Mouse (Mus musculus) lung, adult 2 months (tissue): ENCODE measurements at regions not wholly inside any gene's neighbourhood (a gene's known extent, or its start where the extent isn't known, plus 50 kb on each side); places are given as distances from the start of the nearest gene placed in this dataset.

Source experiments
- DNase-seq: peaks from one replicate; pipeline ENCODE4 v3.0.0; 2022
- H3K4me1 ChIP-seq: fragments of 200-500 bp; 2 replicates; pipeline ENCODE4 v1.6.1; 2011; ENCODE audit warnings: low read length; ENCODE audit not compliant: control insufficient read depth, insufficient read depth
- H3K4me3 ChIP-seq: fragments of 200-500 bp; replicated peaks from 2 replicates; pipeline ENCODE3; 2011; ENCODE audit warnings: low read depth, mild to moderate bottlenecking, control low read depth, low read length; ENCODE audit errors: extremely low read depth
- CTCF ChIP-seq: fragments of 200-500 bp; IDR thresholded peaks from 2 replicates; pipeline ENCODE4 v1.5.1; 2011; ENCODE audit warnings: mild to moderate bottlenecking, low read length, control low read depth; ENCODE audit not compliant: insufficient read depth
- POLR2A ChIP-seq: fragments of 200-500 bp; IDR thresholded peaks from 2 replicates; pipeline ENCODE4 v1.6.1; 2011; ENCODE audit warnings: low read depth, mild to moderate bottlenecking, control low read depth, low read length, borderline replicate concordance; ENCODE audit errors: extremely low read depth
- WGBS: fragments of 180-500 bp; shearing (Covaris S2); methylation state at CpG from one replicate; pipeline ENCODE4 v1.1.7; 2018; 5-methylcytosine and 5-hydroxymethylcytosine counted together

DNA sequence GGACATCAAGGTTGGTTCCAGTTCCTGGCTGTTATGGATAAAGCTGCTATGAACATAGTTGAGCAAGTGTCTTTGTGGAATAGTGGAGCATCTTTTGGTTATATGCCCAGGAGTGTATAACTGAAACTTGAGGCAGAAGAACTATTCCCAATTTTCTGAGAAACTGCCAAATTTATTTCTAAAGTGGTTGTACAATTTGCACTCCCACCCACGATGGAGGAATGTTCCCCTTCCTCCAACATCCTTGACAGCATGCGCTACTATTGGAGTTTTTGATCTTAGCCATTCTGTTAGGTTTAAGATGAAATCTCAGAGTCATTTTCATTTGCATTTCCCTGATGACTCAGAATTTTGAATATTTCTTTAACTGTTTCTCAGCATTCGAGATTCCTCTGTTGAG lies 607.6 kb downstream of the Fat4 start:
- 89% methylated on average over 3 of the region's 3 CpGs for WGBS
- H3K4me1 ChIP-seq: no peaks in the 10 kb centered on the region
- TF ChIP-seq POLR2A: no peak
- no peak for TF ChIP-seq CTCF
- no peak overlapping the region for H3K4me3 ChIP-seq
- no peak for DNase-seq

DNA sequence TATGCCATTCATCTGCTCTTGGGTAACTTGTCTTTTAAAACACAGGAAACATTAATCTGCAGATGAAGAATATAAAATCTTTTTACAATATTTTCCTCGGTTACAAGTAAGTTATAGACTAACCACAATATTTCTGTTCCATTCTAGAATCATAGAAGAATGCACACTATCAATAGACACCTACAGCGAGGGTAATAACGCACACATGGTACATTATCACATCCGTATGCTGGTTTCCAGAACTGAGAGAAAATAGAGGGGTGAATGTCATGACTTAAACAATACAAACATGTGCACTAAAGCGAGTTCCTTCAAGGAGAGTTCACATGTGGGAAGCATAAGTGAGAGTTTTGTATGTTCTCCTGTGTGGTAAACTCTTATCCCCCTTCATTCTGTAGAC lies 641.3 kb downstream of the Fat4 start:
- WGBS: 92% methylated on average over 5 of the region's 5 CpGs

DNA sequence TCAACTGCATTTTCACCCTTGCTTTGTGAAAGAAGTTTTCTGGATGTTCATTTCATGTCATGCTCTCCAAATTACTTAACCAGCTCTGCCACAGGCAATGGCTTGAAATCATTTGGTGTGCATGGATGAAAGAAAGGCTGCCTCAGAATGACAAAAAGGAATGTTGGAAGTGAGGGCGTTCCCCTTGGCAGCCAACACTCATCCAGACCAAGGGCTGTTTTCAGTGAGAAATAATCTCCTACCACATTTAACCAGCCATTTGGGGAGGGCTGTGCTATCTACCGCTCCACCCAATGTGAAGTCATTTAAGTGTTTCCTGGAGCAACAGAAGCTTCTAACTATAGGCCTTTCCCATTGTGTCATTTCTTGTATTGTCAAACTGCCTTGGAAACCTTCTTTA lies 650.8 kb downstream of the Fat4 start:
- no peak for DNase-seq
- no peak overlapping the region for H3K4me3 ChIP-seq
- 76% methylated on average over 2 of the region's 2 CpGs for WGBS
- no peaks in the 10 kb centered on the region for H3K4me1 ChIP-seq
- TF ChIP-seq POLR2A: no peak
- no peak for TF ChIP-seq CTCF

More for the DNA sequence above, 641.3 kb downstream of the Fat4 start:
- no peak overlapping the region for H3K4me3 ChIP-seq
- no peak for TF ChIP-seq POLR2A
- no peak for TF ChIP-seq CTCF
- H3K4me1 ChIP-seq: no peaks in the 10 kb centered on the region
- DNase-seq: no peak

DNA sequence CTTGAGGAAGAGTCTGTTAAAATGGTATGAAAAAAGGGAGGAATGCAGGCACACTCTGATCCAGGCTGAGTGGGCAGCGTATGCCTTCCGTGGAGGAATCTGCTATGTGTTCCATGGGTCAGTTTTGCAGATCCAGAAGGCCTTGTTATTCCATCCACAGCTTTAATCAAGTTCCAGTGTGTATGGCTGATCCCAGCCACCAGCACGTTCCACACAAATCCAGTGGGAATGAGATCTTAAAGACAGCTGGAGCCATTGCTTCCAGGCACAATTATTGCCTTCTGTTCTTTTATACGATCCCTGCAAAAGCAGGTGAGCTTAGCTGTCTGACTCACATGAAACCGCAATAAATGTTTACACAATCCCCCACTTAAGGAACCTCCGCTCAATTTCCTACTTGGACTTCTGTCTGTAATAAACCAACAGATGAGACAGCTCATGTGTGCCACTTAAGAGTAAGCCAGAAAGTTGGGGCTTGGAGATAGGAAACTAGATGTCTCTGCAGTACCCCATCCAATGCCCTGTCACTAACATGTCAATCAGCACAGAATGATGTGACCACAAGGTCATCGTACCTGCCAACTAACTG lies 653.9 kb downstream of the Fat4 start:
- TF ChIP-seq POLR2A: no peak
- TF ChIP-seq CTCF: no peak
- no peak for DNase-seq
- 78% methylated on average over 7 of the region's 7 CpGs for WGBS
- Histone ChIP-seq H3K4me3 (no peak overlapping the region), H3K4me1 (no peaks in the 10 kb centered on the region)

DNA sequence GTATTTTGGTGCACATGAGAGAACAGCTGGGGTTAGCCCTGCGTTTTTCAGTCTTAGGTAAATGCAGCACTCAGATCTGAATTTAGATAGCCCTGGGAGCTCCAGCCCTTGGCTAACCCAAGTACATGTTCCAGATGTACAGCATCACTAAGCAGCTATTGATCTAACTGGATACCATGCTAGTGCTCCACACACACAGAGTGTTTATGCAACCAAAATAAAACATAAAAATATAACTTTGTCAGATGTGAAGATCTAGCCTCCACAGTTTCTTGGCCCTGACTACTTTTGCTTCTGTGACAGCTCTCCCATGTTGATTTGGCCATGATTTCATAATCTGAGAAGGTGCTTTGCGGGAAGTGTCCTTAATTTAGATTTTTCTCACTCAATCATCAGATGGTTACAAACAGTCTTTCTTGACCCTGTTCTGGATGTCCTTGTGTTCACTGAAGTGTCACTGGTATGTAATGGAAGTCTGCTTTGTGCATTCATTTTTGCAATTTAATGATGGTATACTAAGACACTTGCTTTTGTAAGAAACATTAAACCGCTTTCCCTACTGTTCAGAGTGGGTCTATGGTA lies 672.8 kb downstream of the Fat4 start:
- DNase-seq: no peak
- H3K4me3 ChIP-seq: no peak overlapping the region
- H3K4me1 ChIP-seq: no peaks in the 10 kb centered on the region
- TF ChIP-seq POLR2A (no peak), CTCF (no peak)
- 69% methylated on average over 3 of the region's 3 CpGs for WGBS

DNA sequence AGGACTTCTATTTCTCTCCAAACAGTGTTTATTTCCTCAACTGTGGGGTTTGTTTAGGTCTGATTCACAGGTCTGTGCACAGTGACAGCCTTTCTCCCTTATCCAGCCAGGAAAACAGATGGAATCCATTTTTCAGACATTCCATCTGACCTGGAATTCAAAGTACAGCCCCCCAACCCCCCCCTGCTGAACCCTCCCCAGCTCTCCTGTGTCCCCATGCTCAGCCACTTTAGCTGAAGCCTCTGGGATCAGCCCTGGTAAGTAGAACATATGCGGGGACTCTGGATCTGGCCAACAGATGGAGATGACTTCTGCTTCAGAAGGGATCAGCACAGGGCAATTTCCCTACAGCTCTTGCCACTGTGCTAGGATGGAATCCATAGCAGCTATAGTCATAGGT lies 674.2 kb downstream of the Fat4 start:
- Histone ChIP-seq H3K4me1 (no peaks in the 10 kb centered on the region), H3K4me3 (no peak overlapping the region)
- TF ChIP-seq POLR2A (no peak), CTCF (no peak)
- 69% methylated on average over 1 of the region's 1 CpGs for WGBS
- no peak for DNase-seq

DNA sequence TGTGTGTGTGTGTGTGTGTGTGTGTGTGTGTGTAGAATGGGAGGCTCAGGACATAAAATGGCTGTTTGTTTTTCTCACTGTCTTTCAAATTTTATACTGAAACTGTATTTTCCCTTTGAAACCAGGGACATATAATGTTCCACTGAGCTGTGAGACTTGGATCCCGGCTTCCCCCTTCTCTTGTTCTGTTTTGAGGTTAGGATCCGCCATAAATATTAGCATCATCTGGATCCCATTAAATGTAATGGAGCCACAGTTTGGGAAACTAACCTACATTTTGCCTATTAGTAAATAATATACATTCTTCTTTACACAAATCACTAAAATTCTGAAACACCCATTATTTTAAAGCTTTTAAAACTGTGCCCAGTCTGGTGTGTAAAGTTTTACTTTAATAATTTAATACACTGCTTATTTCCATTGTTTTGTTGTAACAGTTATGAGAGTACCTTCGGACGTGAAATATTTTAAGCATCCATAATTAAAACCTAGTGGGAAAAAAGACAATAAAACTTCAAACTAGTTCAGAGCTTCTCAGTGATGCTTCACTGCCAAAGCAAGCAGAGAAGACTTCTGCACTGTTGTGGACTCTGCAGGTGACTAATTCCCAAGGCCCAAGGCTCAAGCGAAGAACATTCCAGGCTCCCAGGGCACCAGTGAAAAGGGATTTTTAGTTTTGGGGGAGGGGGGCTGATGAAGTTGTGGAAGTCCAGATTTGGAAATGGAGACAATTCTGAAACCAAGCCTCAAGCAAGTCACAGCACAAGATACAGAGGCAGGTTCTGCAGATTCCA lies 684.9 kb downstream of the Fat4 start:
- no peak for DNase-seq
- Histone ChIP-seq H3K4me1 (no peaks in the 10 kb centered on the region), H3K4me3 (no peak overlapping the region)
- TF ChIP-seq CTCF (no peak), POLR2A (no peak)
- WGBS: 87% methylated on average over 5 of the region's 5 CpGs

DNA sequence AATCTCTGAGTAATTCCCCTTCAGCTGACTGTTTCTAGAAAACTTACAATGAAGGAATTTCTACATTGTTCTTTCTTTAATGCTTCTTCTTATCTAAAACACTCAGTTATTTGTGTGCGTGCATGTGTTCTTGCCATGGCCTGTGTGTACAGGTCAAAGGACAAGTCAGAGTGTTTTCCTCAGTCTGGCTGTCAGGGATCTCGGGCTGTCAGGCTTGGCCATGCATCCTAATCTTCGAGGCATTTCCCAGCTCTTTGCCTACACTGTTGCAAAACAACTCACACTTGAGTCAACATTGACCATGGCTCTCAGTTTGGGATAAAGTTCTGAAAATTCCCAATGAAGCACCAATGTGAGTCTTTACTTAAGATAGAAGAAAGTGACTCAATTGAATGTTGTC lies 688.5 kb downstream of the Fat4 start:
- 63% methylated on average over 3 of the region's 3 CpGs for WGBS
- TF ChIP-seq CTCF (no peak), POLR2A (no peak)
- no peak for DNase-seq
- no peak overlapping the region for H3K4me3 ChIP-seq
- H3K4me1 ChIP-seq: no peaks in the 10 kb centered on the region

DNA sequence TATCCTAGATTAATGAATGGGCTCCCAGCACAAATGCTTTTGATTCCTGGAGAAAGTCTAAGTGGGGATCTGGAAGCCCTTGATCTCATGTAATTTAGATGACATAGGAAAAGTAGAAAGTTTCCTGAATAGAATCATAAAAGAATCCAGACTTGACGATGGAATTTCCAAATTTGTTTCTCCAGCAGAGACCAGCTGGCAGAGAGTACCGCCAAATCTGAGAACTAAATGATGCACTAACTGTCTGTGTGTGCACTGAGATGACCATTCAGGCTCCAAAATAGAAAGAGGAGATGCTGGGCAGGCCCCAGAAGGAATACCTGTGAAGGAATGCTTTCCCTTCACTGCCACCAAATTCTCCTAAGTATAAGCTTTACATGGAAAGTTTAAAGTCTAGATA lies 704.6 kb downstream of the Fat4 start:
- DNase-seq: no peak
- Histone ChIP-seq H3K4me3 (no peak overlapping the region), H3K4me1 (no peaks in the 10 kb centered on the region)
- TF ChIP-seq CTCF (no peak), POLR2A (no peak)
- 73% methylated on average over 2 of the region's 2 CpGs for WGBS

DNA sequence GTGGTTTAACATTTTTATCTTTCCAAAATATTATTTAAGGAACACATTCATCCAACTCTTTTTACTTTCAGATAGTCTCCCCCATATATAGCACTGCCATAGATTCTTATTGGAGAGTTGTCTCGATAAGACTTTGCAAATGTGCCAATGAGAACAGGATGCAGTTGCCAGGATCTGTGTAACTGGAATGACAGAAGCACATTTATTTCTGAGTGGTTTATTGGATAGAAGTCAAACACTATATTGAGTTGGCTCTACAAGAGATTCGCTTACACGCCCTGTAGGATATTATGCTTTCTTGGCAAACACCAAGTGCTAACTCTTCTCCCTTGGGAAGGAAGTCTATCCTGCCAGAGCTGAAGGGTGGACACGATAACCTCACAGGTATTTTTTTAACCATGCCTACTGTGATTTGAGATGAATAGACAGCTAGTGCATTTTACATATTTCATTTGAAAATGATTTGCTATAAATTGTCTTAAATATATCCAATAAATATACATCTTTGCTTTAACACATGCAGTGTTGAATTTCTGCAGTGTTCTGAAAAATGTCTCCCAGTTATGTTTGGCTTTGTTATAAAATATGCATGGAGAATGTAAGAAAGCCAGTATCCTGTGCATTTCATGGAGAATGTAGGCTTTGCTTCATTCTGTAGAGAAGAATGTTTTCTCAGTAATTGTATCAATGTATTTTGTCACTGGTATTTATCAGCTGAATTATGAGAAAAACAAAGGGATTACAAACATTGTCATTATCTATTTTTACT lies 705.8 kb downstream of the Fat4 start:
- no peak for DNase-seq
- no peak for TF ChIP-seq POLR2A
- TF ChIP-seq CTCF: no peak
- WGBS: 48% methylated on average over 4 of the region's 4 CpGs
- H3K4me3 ChIP-seq: no peak overlapping the region
- no peaks in the 10 kb centered on the region for H3K4me1 ChIP-seq
